Mouse (Mus musculus) thymus, adult 2 months (tissue): Measurements from ENCODE around the gene Fam169a.

Source experiments
- CTCF ChIP-seq: fragments of 200-500 bp; IDR thresholded peaks from 2 replicates; pipeline ENCODE4 v1.5.1; 2012; ENCODE audit warnings: mild to moderate bottlenecking, control low read depth, low read length, moderate library complexity, borderline replicate concordance; ENCODE audit not compliant: control insufficient read depth, poor library complexity, insufficient read depth; ENCODE audit errors: extremely low read depth
- POLR2A ChIP-seq: fragments of 200-500 bp; IDR thresholded peaks from 2 replicates; pipeline ENCODE4 v1.6.1; 2012; ENCODE audit warnings: mild to moderate bottlenecking, low read length, control low read depth, moderate library complexity; ENCODE audit not compliant: control insufficient read depth, poor library complexity, insufficient read depth; ENCODE audit errors: extremely low read depth

- TF ChIP-seq CTCF (no peak), POLR2A (no peak)
Measured at GRCm38 (mm10) chr13:97180113-97180828, 113.2 kb downstream of the Fam169a start.
